Mouse (Mus musculus): ENCODE data around the gene Vmn2r31. TPM values are rescaled to one million over a fixed set of nuclear protein-coding genes. Genes with fewer than 3 reads are reported as not detected.
"Not testable (repeated sequence)": the region's sequence is repeated elsewhere in the genome, so short reads cannot be mapped to it uniquely, and the experiment has no call there.

The Vmn2r31 gene
- total RNA-seq (2014; fragmentation: Nextera tagmentation): not detected in 2 replicates
- not detected in 2 replicates for total RNA-seq (2017)

GRCm38 (mm10) chr7:7399603-7400002 is at the start of gene Vmn2r31:
Vmn2r31 (minus strand) TSS chr7:7399703.
- ATAC-seq (replicated peaks; ENCODE audit: low FRiP score, low TSS enrichment, poor library complexity, severe bottlenecking): not testable (repeated sequence)

GRCm38 (mm10) chr7:7374431-7374830 is 25.1 kb downstream of the Vmn2r31 start, which contains the start of gene Gm45783:
Gm45783 (minus strand) TSS chr7:7374573.
- ATAC-seq (replicated peaks; ENCODE audit: low FRiP score, low TSS enrichment, poor library complexity, severe bottlenecking): not testable (repeated sequence)

GRCm38 (mm10) chr7:7337509-7337908 is 62.0 kb downstream of the Vmn2r31 start, which contains the start of gene Vmn2r30:
Vmn2r30 (minus strand) TSS chr7:7337609.
- not testable (repeated sequence) for ATAC-seq (replicated peaks; ENCODE audit: low FRiP score, low TSS enrichment, poor library complexity, severe bottlenecking)

Other genes with a start within 250 kb of the Vmn2r31 start
- gene Zfp418, start 228.4 kb downstream of the Vmn2r31 start, total RNA-seq (2014; fragmentation: Nextera tagmentation): 1.6 and 6.9 TPM in 2 replicates
- gene Zfp418, start 228.4 kb downstream of the Vmn2r31 start, total RNA-seq (2017): 2.2 and 2.3 TPM in 2 replicates
- gene Zfp772, start 189.7 kb downstream of the Vmn2r31 start, total RNA-seq (2014; fragmentation: Nextera tagmentation): 1.1 and 1.7 TPM in 2 replicates
- gene Zfp772, start 189.7 kb downstream of the Vmn2r31 start, total RNA-seq (2017): 3.0 and 3.5 TPM in 2 replicates
- 0.46 TPM in 1 of 2 replicates, not detected in the other for gene Vmn2r29, start 152.4 kb downstream of the Vmn2r31 start, total RNA-seq (2014; fragmentation: Nextera tagmentation)
- not detected in 2 replicates for gene Vmn2r29, start 152.4 kb downstream of the Vmn2r31 start, total RNA-seq (2017)
- gene Gm45844, start 121.4 kb downstream of the Vmn2r31 start, total RNA-seq (2014; fragmentation: Nextera tagmentation): 0.48 and 3.8 TPM in 2 replicates
- gene Gm45844, start 121.4 kb downstream of the Vmn2r31 start, total RNA-seq (2017): 4.4 TPM in 1 of 2 replicates, not detected in the other
- 26.5 and 28.8 TPM in 2 replicates for gene Clcn4, start 98.9 kb downstream of the Vmn2r31 start, total RNA-seq (2014; fragmentation: Nextera tagmentation)
- gene Clcn4, start 98.9 kb downstream of the Vmn2r31 start, total RNA-seq (2017): 26.7 and 32.5 TPM in 2 replicates
- 0.04 TPM in 1 of 2 replicates, not detected in the other for gene Vmn2r30, start 62.1 kb downstream of the Vmn2r31 start, total RNA-seq (2014; fragmentation: Nextera tagmentation)
- not detected in 2 replicates for gene Vmn2r30, start 62.1 kb downstream of the Vmn2r31 start, total RNA-seq (2017)
- gene Gm45783, start 25.1 kb downstream of the Vmn2r31 start, total RNA-seq (2014; fragmentation: Nextera tagmentation): not detected in 2 replicates
- gene Gm45783, start 25.1 kb downstream of the Vmn2r31 start, total RNA-seq (2017): not detected in 2 replicates
- not detected in 2 replicates for gene Vmn2r32, start 80.3 kb upstream of the Vmn2r31 start, total RNA-seq (2014; fragmentation: Nextera tagmentation)
- not detected in 2 replicates for gene Vmn2r32, start 80.3 kb upstream of the Vmn2r31 start, total RNA-seq (2017)
- gene Vmn2r33, start 167.1 kb upstream of the Vmn2r31 start, total RNA-seq (2014; fragmentation: Nextera tagmentation): not detected in 2 replicates
- gene Vmn2r33, start 167.1 kb upstream of the Vmn2r31 start, total RNA-seq (2017): not detected in 2 replicates

Measured in megakaryocyte-erythroid progenitor cell, adult 5-6 weeks (primary cell).